Mouse (Mus musculus) G1E (cell line): ENCODE results near the gene Gls2. TPM values are rescaled to one million over a fixed set of nuclear protein-coding genes. Genes with fewer than 3 reads are reported as not detected.

ENCODE experiments used
- ATAC-seq: 2 replicates; pipeline ENCODE4 v1.8.0; 2016; ENCODE audit warnings: mild to moderate bottlenecking; ENCODE audit not compliant: insufficient number of reproducible peaks, poor library complexity, low FRiP score, severe bottlenecking; ENCODE audit errors: extremely low read depth
- DNase-seq: peaks from one replicate; pipeline ENCODE4 v3.0.0; 2012; ENCODE audit warnings: low spot score
- H3K27me3 ChIP-seq: 2 replicates; pipeline ENCODE4 v1.6.1; 2012; ENCODE audit warnings: mild to moderate bottlenecking, low read length, inconsistent platforms; ENCODE audit not compliant: insufficient read depth
- H3K36me3 ChIP-seq: replicated peaks from 2 replicates; pipeline ENCODE3; 2012; ENCODE audit warnings: mild to moderate bottlenecking, inconsistent platforms
- H3K4me1 ChIP-seq: 2 replicates; pipeline ENCODE4 v1.6.1; 2012; ENCODE audit warnings: low read depth, low read length, inconsistent platforms, mixed read lengths; ENCODE audit not compliant: insufficient read depth
- H3K4me3 ChIP-seq: 2 replicates; pipeline ENCODE4 v1.5.1; 2012; ENCODE audit warnings: low read depth, mild to moderate bottlenecking, inconsistent platforms, low read length, moderate library complexity, mixed read lengths
- H3K9me3 ChIP-seq: replicated peaks from 2 replicates; pipeline ENCODE4 v1.6.1; 2012; ENCODE audit warnings: inconsistent platforms
- CTCF ChIP-seq: IDR thresholded peaks from 2 replicates; pipeline ENCODE4 v1.5.1; 2012; ENCODE audit warnings: low read depth, low read length, inconsistent platforms, mixed read lengths
- GATA1 ChIP-seq: IDR thresholded peaks from 2 replicates; pipeline ENCODE4 v1.6.1; 2012; ENCODE audit warnings: borderline replicate concordance, low read length, inconsistent platforms, mixed read lengths
- GATA2 ChIP-seq: IDR thresholded peaks from 2 replicates; pipeline ENCODE4 v1.6.1; 2012; ENCODE audit warnings: low read depth, low read length, inconsistent platforms, borderline replicate concordance
- POLR2AphosphoS5 ChIP-seq: IDR thresholded peaks from 2 replicates; pipeline ENCODE4 v1.6.1; 2012; ENCODE audit warnings: low read depth, low read length, inconsistent platforms; ENCODE audit not compliant: insufficient replicate concordance
- TAL1 ChIP-seq: conservative IDR thresholded peaks from 2 replicates; pipeline ENCODE4 v1.6.1; 2012; ENCODE audit warnings: low read depth, low read length, inconsistent platforms, mixed read lengths
- polyA plus RNA-seq: library from polyadenylated mRNA; stranded (reverse); fragments of >175 nt; gene quantifications from 2 replicates; pipeline ENCODE4 v1.2.3, GENCODE M21; 2012
- total RNA-seq, 2 experiments: library from RNA; stranded (forward) in 1 of 2; stranded (reverse) in 1 of 2; fragments of 200-1000 nt in 1 of 2; fragments of >200 nt in 1 of 2; fragmentation: Nextera tagmentation in 1 of 2; gene quantifications; 2 replicates each; pipeline ENCODE4 v1.2.3; 2014 to 2017

Gene Gls2
- total and polyA plus RNA-seq, 3 experiments, result 4.0 to 15.0 (median 11.1) TPM

GRCm38 (mm10) chr10:128255925-128256324 is 61.7 kb downstream of the Gls2 start:
- no peak for TF ChIP-seq POLR2AphosphoS5
- no peak for TF ChIP-seq GATA1
- no peak for TF ChIP-seq TAL1
- TF ChIP-seq GATA2, result no peak
- TF ChIP-seq CTCF, result no peak
- no peak for DNase-seq
- no peak for ATAC-seq

GRCm38 (mm10) chr10:128256328-128256727 is 62.1 kb downstream of the Gls2 start:
- no peaks in the 10 kb centered on the region; the same call in none of the 2 replicates for H3K27me3 ChIP-seq
- peaks cover 6% of the 10 kb centered on the region for H3K4me1 ChIP-seq
- no peak for TF ChIP-seq POLR2AphosphoS5
- TF ChIP-seq TAL1, result no peak
- TF ChIP-seq GATA1, result no peak
- no peak for TF ChIP-seq CTCF
- TF ChIP-seq GATA2, result no peak
- H3K36me3 ChIP-seq, result peaks cover 27% of the 10 kb centered on the region
- H3K9me3 ChIP-seq, result no peaks in the 10 kb centered on the region
- ATAC-seq, result no peak
- no peak for DNase-seq
- no peak overlapping the region for H3K4me3 ChIP-seq

More at GRCm38 (mm10) chr10:128255925-128256324, 61.7 kb downstream of the Gls2 start:
- H3K4me3 ChIP-seq, result no peak overlapping the region
- H3K36me3 ChIP-seq, result peaks cover 31% of the 10 kb centered on the region
- no peaks in the 10 kb centered on the region; the same call in none of the 2 replicates for H3K27me3 ChIP-seq
- no peaks in the 10 kb centered on the region for H3K9me3 ChIP-seq
- peaks cover 6% of the 10 kb centered on the region for H3K4me1 ChIP-seq

- Histone ChIP-seq H3K27me3 (peaks cover 14% of the 10 kb centered on the region), H3K9me3 (no peaks in the 10 kb centered on the region), H3K4me3 (no peak overlapping the region), H3K36me3 (peaks cover 6% of the 10 kb centered on the region), H3K4me1 (peaks cover 11% of the 10 kb centered on the region)
- DNase-seq (no peak), ATAC-seq (no peak)
- no peak for TF ChIP-seq CTCF
- TF ChIP-seq TAL1, result no peak
- no peak for TF ChIP-seq GATA1
- no peak for TF ChIP-seq GATA2
- no peak for TF ChIP-seq POLR2AphosphoS5
These were observed 64.7 kb downstream of the Gls2 start for GRCm38 (mm10) chr10:128258953-128259352.

Other genes with a start within 250 kb of the Gls2 start
Only the 20 nearest of the 22 such genes appear.
- gene Hsd17b6, start 186.8 kb upstream of the Gls2 start, total RNA-seq (2014; fragmentation: Nextera tagmentation), result not detected in 2 replicates
- gene Hsd17b6, start 186.8 kb upstream of the Gls2 start, total RNA-seq (2017), result 0.05 TPM in 1 of 2 replicates, not detected in the other
- gene Hsd17b6, start 186.8 kb upstream of the Gls2 start, polyA plus RNA-seq, result not detected in 2 replicates
- 83.3 and 97.0 TPM in 2 replicates for gene Prim1, start 179.3 kb upstream of the Gls2 start, total RNA-seq (2014; fragmentation: Nextera tagmentation)
- 134 TPM in 2 replicates for gene Prim1, start 179.3 kb upstream of the Gls2 start, total RNA-seq (2017)
- gene Prim1, start 179.3 kb upstream of the Gls2 start, polyA plus RNA-seq, result 3.7 and 5.8 TPM in 2 replicates
- gene Naca, start 158.9 kb upstream of the Gls2 start, total RNA-seq (2014; fragmentation: Nextera tagmentation), result 544 and 609 TPM in 2 replicates
- 1,963 and 1,995 TPM in 2 replicates for gene Naca, start 158.9 kb upstream of the Gls2 start, total RNA-seq (2017)
- 99.4 and 167 TPM in 2 replicates for gene Naca, start 158.9 kb upstream of the Gls2 start, polyA plus RNA-seq
- 209 and 228 TPM in 2 replicates for gene Ptges3, start 135.5 kb upstream of the Gls2 start, total RNA-seq (2014; fragmentation: Nextera tagmentation)
- gene Ptges3, start 135.5 kb upstream of the Gls2 start, total RNA-seq (2017), result 269 and 315 TPM in 2 replicates
- 268 and 269 TPM in 2 replicates for gene Ptges3, start 135.5 kb upstream of the Gls2 start, polyA plus RNA-seq
- 2,076 and 2,077 TPM in 2 replicates for gene Atp5b, start 111.2 kb upstream of the Gls2 start, total RNA-seq (2014; fragmentation: Nextera tagmentation)
- 2,841 and 2,974 TPM in 2 replicates for gene Atp5b, start 111.2 kb upstream of the Gls2 start, total RNA-seq (2017)
- 1,412 and 1,783 TPM in 2 replicates for gene Atp5b, start 111.2 kb upstream of the Gls2 start, polyA plus RNA-seq
- 102 and 116 TPM in 2 replicates for gene Baz2a, start 102.9 kb upstream of the Gls2 start, total RNA-seq (2014; fragmentation: Nextera tagmentation)
- gene Baz2a, start 102.9 kb upstream of the Gls2 start, total RNA-seq (2017), result 14.8 and 16.6 TPM in 2 replicates
- gene Baz2a, start 102.9 kb upstream of the Gls2 start, polyA plus RNA-seq, result 24.8 and 34.7 TPM in 2 replicates
- 28.1 and 32.1 TPM in 2 replicates for gene Rbms2, start 14.2 kb upstream of the Gls2 start, total RNA-seq (2014; fragmentation: Nextera tagmentation)
- gene Rbms2, start 14.2 kb upstream of the Gls2 start, total RNA-seq (2017), result 7.1 and 8.3 TPM in 2 replicates
- gene Rbms2, start 14.2 kb upstream of the Gls2 start, polyA plus RNA-seq, result 9.3 and 11.3 TPM in 2 replicates
- 11.5 and 13.9 TPM in 2 replicates for gene Spryd4, start 17.4 kb downstream of the Gls2 start, total RNA-seq (2014; fragmentation: Nextera tagmentation)
- gene Spryd4, start 17.4 kb downstream of the Gls2 start, total RNA-seq (2017), result 18.8 and 23.3 TPM in 2 replicates
- 3.2 and 4.4 TPM in 2 replicates for gene Spryd4, start 17.4 kb downstream of the Gls2 start, polyA plus RNA-seq
- not detected in 2 replicates for gene Mip, start 31.4 kb downstream of the Gls2 start, total RNA-seq (2014; fragmentation: Nextera tagmentation)
- gene Mip, start 31.4 kb downstream of the Gls2 start, total RNA-seq (2017), result 0.05 TPM in 1 of 2 replicates, not detected in the other
- gene Mip, start 31.4 kb downstream of the Gls2 start, polyA plus RNA-seq, result 0.02 TPM in 1 of 2 replicates, not detected in the other
- 28.1 and 32.6 TPM in 2 replicates for gene Timeless, start 37.6 kb downstream of the Gls2 start, total RNA-seq (2014; fragmentation: Nextera tagmentation)
- gene Timeless, start 37.6 kb downstream of the Gls2 start, total RNA-seq (2017), result 43.8 and 61.4 TPM in 2 replicates
- gene Timeless, start 37.6 kb downstream of the Gls2 start, polyA plus RNA-seq, result 44.2 and 46.7 TPM in 2 replicates
- not detected in 2 replicates for gene Apon, start 59.6 kb downstream of the Gls2 start, total RNA-seq (2014; fragmentation: Nextera tagmentation)
- 0.17 and 0.27 TPM in 2 replicates for gene Apon, start 59.6 kb downstream of the Gls2 start, total RNA-seq (2017)
- gene Apon, start 59.6 kb downstream of the Gls2 start, polyA plus RNA-seq, result 0.04 TPM in 1 of 2 replicates, not detected in the other
- gene Apof, start 74.2 kb downstream of the Gls2 start, total RNA-seq (2014; fragmentation: Nextera tagmentation), result not detected in 2 replicates
- 0.12 and 0.16 TPM in 2 replicates for gene Apof, start 74.2 kb downstream of the Gls2 start, total RNA-seq (2017)
- not detected in 2 replicates for gene Apof, start 74.2 kb downstream of the Gls2 start, polyA plus RNA-seq
- gene Stat2, start 76.1 kb downstream of the Gls2 start, total RNA-seq (2014; fragmentation: Nextera tagmentation), result 23.3 and 24.5 TPM in 2 replicates
- gene Stat2, start 76.1 kb downstream of the Gls2 start, total RNA-seq (2017), result 15.0 and 16.7 TPM in 2 replicates
- 10.0 and 10.7 TPM in 2 replicates for gene Stat2, start 76.1 kb downstream of the Gls2 start, polyA plus RNA-seq
- not detected in 2 replicates for gene Il23a, start 104.3 kb downstream of the Gls2 start, total RNA-seq (2014; fragmentation: Nextera tagmentation)
- gene Il23a, start 104.3 kb downstream of the Gls2 start, total RNA-seq (2017), result 0.16 TPM in 1 of 2 replicates, not detected in the other
- gene Il23a, start 104.3 kb downstream of the Gls2 start, polyA plus RNA-seq, result 0.03 TPM in 1 of 2 replicates, not detected in the other
- 23.2 and 30.2 TPM in 2 replicates for gene Pan2, start 108.9 kb downstream of the Gls2 start, total RNA-seq (2014; fragmentation: Nextera tagmentation)
- 13.8 TPM in 2 replicates for gene Pan2, start 108.9 kb downstream of the Gls2 start, total RNA-seq (2017)
- gene Pan2, start 108.9 kb downstream of the Gls2 start, polyA plus RNA-seq, result 3.4 and 3.6 TPM in 2 replicates
- 57.9 and 91.2 TPM in 2 replicates for gene Cnpy2, start 128.0 kb downstream of the Gls2 start, total RNA-seq (2014; fragmentation: Nextera tagmentation)
- gene Cnpy2, start 128.0 kb downstream of the Gls2 start, total RNA-seq (2017), result 74.0 and 77.3 TPM in 2 replicates
- gene Cnpy2, start 128.0 kb downstream of the Gls2 start, polyA plus RNA-seq, result 60.5 and 74.4 TPM in 2 replicates
- 323 and 337 TPM in 2 replicates for gene Cs, start 143.3 kb downstream of the Gls2 start, total RNA-seq (2014; fragmentation: Nextera tagmentation)
- 175 and 181 TPM in 2 replicates for gene Cs, start 143.3 kb downstream of the Gls2 start, total RNA-seq (2017)
- 21.6 and 56.6 TPM in 2 replicates for gene Cs, start 143.3 kb downstream of the Gls2 start, polyA plus RNA-seq
- gene Coq10a, start 174.5 kb downstream of the Gls2 start, total RNA-seq (2014; fragmentation: Nextera tagmentation), result 28.8 and 29.8 TPM in 2 replicates
- 24.9 and 27.4 TPM in 2 replicates for gene Coq10a, start 174.5 kb downstream of the Gls2 start, total RNA-seq (2017)
- 7.3 and 8.7 TPM in 2 replicates for gene Coq10a, start 174.5 kb downstream of the Gls2 start, polyA plus RNA-seq
- gene Ankrd52, start 182.7 kb downstream of the Gls2 start, total RNA-seq (2014; fragmentation: Nextera tagmentation), result 72.9 and 80.4 TPM in 2 replicates
- gene Ankrd52, start 182.7 kb downstream of the Gls2 start, total RNA-seq (2017), result 5.9 and 6.6 TPM in 2 replicates
- 68.3 and 75.9 TPM in 2 replicates for gene Ankrd52, start 182.7 kb downstream of the Gls2 start, polyA plus RNA-seq
- not detected in 2 replicates for gene Slc39a5, start 206.8 kb downstream of the Gls2 start, total RNA-seq (2014; fragmentation: Nextera tagmentation)
- gene Slc39a5, start 206.8 kb downstream of the Gls2 start, total RNA-seq (2017), result not detected in 2 replicates
- not detected in 2 replicates for gene Slc39a5, start 206.8 kb downstream of the Gls2 start, polyA plus RNA-seq